Mouse (Mus musculus) stomach, embryonic 16.5 days (tissue): ENCODE data around the gene Stag2. TPM values are rescaled to one million over a fixed set of nuclear protein-coding genes. Genes with fewer than 3 reads are reported as not detected.
A peak's percentile ranks its signal among the peaks of the same experiment; 100 is the strongest.

Experiments
- ATAC-seq: fragments of 200-750 bp; cut with Nextera tagmentation; 2 replicates; pipeline ENCODE4 v1.8.0; 2017; ENCODE audit warnings: moderate number of reproducible peaks, moderate TSS enrichment; ENCODE audit not compliant: insufficient read depth, low FRiP score
- H3K27ac ChIP-seq: fragments of 300-500 bp; sonication (generic); 2 replicates; pipeline ENCODE4 v1.5.1; 2014; ENCODE audit warnings: low read length
- H3K27me3 ChIP-seq: fragments of 300-500 bp; sonication (generic); 2 replicates; pipeline ENCODE4 v1.6.1; 2014; ENCODE audit warnings: low read length, control low read depth, mixed read lengths; ENCODE audit not compliant: control insufficient read depth, insufficient read depth
- H3K36me3 ChIP-seq: fragments of 300-500 bp; sonication (generic); 2 replicates; pipeline ENCODE4 v1.6.1; 2014; ENCODE audit warnings: low read length; ENCODE audit not compliant: control insufficient read depth, insufficient read depth
- H3K4me1 ChIP-seq: fragments of 300-500 bp; sonication (generic); 2 replicates; pipeline ENCODE4 v1.6.1; 2014; ENCODE audit warnings: low read length, control low read depth, mixed read lengths; ENCODE audit not compliant: control insufficient read depth, insufficient read depth
- H3K4me2 ChIP-seq: fragments of 300-500 bp; sonication (generic); 2 replicates; pipeline ENCODE4 v1.6.1; 2014; ENCODE audit warnings: low read depth, low read length, mixed read lengths
- H3K4me3 ChIP-seq: fragments of 300-500 bp; sonication (generic); replicated peaks from 2 replicates; pipeline ENCODE4 v1.5.1; 2014; ENCODE audit warnings: mild to moderate bottlenecking, low read length
- H3K9ac ChIP-seq: fragments of 300-500 bp; sonication (generic); 2 replicates; pipeline ENCODE4 v1.6.1; 2014; ENCODE audit warnings: low read length
- H3K9me3 ChIP-seq: fragments of 300-500 bp; sonication (generic); replicated peaks from 2 replicates; pipeline ENCODE4 v1.6.1; 2016; ENCODE audit warnings: low read length, control low read depth; ENCODE audit not compliant: control insufficient read depth
- WGBS: fragments of 180-500 bp; shearing (Covaris S2); extraction: QIAGEN DNeasy Blood & Tissue Kit; methylation state at CpG from one replicate; pipeline ENCODE4 v1.1.7; 2014; 5-methylcytosine and 5-hydroxymethylcytosine counted together
- polyA plus RNA-seq: library from polyadenylated mRNA; unstranded; fragments of >200 nt; fragmentation: Nextera tagmentation; extraction: Ambion mirVana; gene quantifications from 2 replicates; pipeline ENCODE4 v1.2.1, GENCODE M21; 2015

Stag2 gene
- polyA plus RNA-seq, 1 experiment from 2014 or later = 41.1 TPM

DNA sequence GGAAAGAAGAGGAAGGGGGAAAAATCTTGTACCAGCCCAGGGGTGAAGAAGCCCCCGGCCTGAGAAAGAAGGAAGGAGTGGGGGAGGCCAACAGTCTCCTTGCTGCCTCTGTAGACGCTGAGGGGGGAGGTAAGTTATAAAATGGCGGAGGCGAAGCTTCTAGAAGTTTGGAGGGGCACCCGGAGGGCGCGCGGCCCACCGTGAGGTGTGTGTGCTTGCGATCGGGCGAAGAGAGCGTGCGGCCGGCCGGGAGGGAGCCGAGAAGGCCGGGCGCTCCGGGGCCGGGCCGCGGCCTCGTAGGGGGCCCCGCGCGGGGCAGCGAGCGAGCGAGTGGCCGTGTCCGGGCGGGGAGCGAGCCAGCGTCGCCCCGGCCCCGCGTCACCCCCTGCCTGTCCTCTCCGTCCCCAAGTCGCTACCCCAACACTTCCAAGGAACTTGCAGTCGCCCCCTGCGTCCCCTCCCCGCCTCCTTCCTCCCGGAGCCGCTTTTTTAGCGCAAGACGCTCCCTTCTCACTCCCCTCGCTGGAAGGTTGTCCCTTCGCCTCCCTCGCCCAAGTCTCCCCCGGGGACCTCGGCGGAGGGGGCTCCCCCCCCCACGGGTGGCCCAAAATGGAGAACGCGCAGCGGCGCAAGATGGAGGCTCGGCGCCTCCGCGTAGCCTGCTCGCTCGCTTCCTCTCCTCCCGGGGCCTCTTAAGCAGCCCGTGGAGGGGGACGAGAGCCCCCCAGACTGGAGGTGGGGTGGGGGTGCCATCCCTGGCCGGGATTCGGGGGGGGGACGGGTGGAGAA lies 634 bp downstream of the Stag2 start:
- Histone ChIP-seq H3K4me1 (no peaks in the 10 kb centered on the region), H3K27ac (peak overlapping the region; percentile 99), H3K4me2 (peak overlapping the region; percentile 40; the same call in 1 of the 2 replicates), H3K4me3 (peak overlapping the region; percentile 62), H3K27me3 (no peaks in the 10 kb centered on the region), H3K9ac (peak overlapping the region; percentile 95), H3K9me3 (no peaks in the 10 kb centered on the region), H3K36me3 (no peaks in the 10 kb centered on the region)
- WGBS = 13% methylated on average over 40 of the region's 71 CpGs
- peak; percentile 34 for ATAC-seq

DNA sequence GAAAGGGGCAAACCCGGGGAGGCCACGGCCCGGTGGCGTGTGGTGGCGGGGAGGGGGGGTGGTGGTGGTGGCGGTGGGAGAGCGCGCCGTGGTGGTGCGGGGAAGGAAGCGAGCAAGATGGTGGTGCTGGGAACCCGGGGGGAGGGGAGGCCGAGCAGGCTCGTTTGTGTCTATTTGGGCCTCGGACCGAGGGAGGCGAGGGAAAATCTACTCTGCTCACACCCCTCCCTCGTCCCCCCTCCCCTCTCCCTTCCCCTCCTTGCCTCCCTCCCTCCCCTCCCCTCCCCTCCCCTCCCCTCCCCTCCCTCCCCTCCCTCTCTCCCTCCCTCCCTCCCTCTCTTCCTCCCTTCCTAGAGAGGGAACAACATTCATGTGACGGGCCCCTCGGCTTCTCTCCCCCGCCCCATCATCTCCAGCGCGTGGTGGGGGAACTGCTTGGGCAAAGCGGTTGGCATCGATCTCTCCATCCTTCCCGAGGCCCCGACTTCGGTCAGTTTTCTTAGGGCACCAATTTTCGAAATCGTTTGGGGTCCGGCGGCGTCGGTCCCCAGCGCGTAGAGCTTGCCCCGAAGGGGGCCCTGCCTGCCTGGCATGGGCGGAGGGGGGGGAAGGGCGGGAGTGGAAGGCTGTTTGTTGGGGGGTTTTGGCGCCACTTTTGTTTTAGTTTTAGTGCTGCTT lies 1.4 kb downstream of the Stag2 start:
- Histone ChIP-seq H3K36me3 (no peaks in the 10 kb centered on the region), H3K4me1 (no peaks in the 10 kb centered on the region), H3K4me2 (peak overlapping the region; percentile 65), H3K4me3 (peak overlapping the region; percentile 62), H3K27ac (peak overlapping the region; percentile 99), H3K9ac (peak overlapping the region; percentile 95), H3K9me3 (no peaks in the 10 kb centered on the region), H3K27me3 (no peaks in the 10 kb centered on the region)
- ATAC-seq = peak; percentile 81
- WGBS = 20% methylated on average over 27 of the region's 40 CpGs

DNA sequence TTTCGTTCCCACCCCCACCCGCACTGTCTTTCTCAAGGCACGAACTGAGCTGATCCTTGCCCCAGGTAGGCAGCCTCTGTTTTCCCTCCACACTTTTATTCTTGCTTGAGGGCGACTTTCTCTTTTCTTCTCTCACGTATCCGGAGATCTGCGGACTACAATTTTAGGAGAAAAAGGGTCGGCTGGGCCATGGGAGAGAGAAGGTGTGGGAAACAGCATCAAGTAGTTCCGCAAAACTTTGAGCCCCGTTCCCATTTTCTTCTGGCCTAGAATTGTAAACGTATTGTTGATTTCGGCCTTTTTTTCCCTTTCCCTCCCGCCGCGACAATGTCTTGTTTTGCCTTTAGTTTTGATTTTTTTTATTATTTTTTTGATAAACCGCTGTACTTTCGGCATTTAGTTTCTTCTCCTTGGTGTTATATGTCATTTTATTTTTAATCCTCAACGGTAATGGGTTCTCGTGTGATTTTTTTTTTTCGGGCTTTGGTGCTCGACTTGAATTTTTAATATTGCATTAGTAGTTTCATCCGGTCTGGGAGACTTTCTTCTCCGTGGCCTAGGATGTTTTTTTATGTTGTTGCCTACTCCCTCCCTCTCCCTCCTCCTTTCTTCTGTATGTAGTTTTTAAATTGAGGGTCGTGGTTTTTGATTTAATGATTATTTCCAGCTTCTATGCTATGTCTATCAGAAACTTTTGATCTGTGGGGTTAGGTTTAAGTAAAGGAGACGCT lies 2.1 kb downstream of the Stag2 start:
- Histone ChIP-seq H3K9ac (peak overlapping the region; percentile 77), H3K27ac (peak overlapping the region; percentile 99), H3K4me1 (no peaks in the 10 kb centered on the region), H3K27me3 (no peaks in the 10 kb centered on the region), H3K4me3 (peak overlapping the region; percentile 62), H3K9me3 (no peaks in the 10 kb centered on the region), H3K36me3 (no peaks in the 10 kb centered on the region), H3K4me2 (peak overlapping the region; percentile 65)
- ATAC-seq = no peak
- WGBS = 12% methylated on average over 25 of the region's 25 CpGs

DNA sequence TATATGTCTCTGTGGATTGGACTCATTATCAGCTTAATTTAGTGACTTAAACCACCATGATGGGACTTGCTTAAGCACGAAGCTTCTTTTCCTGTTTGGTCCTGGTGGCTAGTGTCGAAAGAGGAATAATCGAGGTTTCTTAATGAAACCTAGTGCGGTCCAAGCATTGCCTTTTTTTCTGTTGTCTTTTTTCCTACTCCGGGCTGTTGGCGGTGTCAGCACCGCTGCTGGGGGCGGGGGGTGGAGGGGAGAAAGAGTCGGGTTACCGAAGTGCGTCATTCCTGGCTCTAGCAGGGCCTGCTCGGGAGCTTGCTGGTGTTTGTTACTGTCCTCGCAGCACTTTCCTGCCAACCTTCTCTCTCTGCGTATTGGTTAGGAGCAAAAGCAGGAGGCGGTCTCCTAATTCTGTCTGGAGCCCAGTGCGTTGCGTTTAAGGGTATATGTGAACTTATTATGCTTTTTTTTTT lies 2.8 kb downstream of the Stag2 start:
- 7% methylated on average over 17 of the region's 17 CpGs for WGBS
- no peaks in the 10 kb centered on the region for H3K36me3 ChIP-seq
- no peaks in the 10 kb centered on the region for H3K27me3 ChIP-seq
- peak overlapping the region; percentile 65 for H3K4me2 ChIP-seq
- H3K27ac ChIP-seq = peak overlapping the region; percentile 99
- ATAC-seq = peak; percentile 77
- no peaks in the 10 kb centered on the region for H3K4me1 ChIP-seq
- H3K4me3 ChIP-seq = peak overlapping the region; percentile 62
- H3K9me3 ChIP-seq = no peaks in the 10 kb centered on the region
- H3K9ac ChIP-seq = peak overlapping the region; percentile 77

DNA sequence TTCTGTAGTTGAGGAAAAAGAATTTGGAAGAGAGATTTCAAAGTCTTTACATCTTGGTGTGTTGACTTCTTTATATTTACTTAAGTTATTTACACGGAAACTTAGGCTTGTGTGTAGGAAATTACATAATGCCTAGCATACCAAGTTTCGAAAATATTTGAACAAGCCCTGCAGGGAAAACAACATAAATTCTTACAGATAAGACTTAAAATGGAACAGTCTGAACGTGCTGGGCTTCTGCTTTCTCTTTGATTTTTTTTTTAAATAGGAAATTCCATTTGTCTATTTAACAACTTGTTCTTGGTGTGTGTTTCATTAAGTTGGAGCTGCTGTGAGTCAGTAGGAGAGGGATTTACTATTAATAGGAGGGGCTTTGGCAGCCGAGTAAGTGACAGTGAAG lies 3.9 kb downstream of the Stag2 start:
- no peaks in the 10 kb centered on the region for H3K27me3 ChIP-seq
- no peaks in the 10 kb centered on the region for H3K9me3 ChIP-seq
- H3K4me3 ChIP-seq = peak overlapping the region; percentile 62
- no peak overlapping the region for H3K27ac ChIP-seq
- H3K36me3 ChIP-seq = no peaks in the 10 kb centered on the region
- H3K4me1 ChIP-seq = no peaks in the 10 kb centered on the region
- no peak overlapping the region for H3K9ac ChIP-seq
- peak overlapping the region; percentile 65 for H3K4me2 ChIP-seq
- no peak for ATAC-seq
- WGBS = 21% methylated on average over 4 of the region's 4 CpGs

DNA sequence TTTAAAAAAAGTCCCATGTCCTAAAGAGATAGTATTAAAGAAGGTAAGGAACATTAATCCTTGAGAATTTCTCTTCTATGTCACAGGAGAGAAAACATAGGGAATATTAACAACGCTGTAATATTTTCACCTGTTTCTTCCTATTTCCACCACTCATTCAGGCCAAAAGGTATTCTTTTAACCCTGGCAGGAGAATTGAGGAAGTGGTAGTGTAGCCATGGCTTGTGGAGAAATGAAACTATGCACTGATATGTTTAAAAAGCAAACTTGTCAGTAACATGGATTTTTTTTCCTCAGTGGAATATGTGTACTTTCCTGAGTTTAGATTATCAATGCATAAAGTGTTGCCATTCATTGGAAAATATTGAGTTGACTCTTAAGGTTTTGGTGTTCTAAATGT lies 16.3 kb downstream of the Stag2 start:
- Histone ChIP-seq H3K4me3 (no peak overlapping the region), H3K4me1 (no peaks in the 10 kb centered on the region), H3K4me2 (no peak overlapping the region), H3K36me3 (no peaks in the 10 kb centered on the region), H3K9ac (no peak overlapping the region), H3K27me3 (no peaks in the 10 kb centered on the region), H3K9me3 (no peaks in the 10 kb centered on the region), H3K27ac (no peak overlapping the region)
- ATAC-seq = no peak
- 72% methylated on average over 1 of the region's 1 CpGs for WGBS

DNA sequence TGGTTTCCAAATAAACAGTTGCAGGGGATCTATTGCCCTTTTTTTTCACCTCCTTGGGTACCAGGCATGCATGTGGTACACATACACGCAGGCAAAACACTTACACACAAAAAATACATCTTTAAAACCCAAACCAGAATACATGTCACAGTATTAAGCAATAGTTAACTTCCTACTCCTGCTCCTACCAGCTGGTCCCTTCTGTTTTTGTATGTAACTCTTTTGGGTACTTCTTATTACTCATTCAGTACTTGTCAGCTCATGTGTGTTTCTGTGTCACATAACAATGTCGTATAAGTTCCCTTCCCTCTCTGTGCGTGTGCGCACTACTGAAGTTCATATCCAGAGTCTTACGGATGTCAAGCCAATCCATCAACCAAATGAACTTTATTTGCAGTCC lies 21.7 kb downstream of the Stag2 start:
- H3K27ac ChIP-seq = no peak overlapping the region
- no peaks in the 10 kb centered on the region for H3K4me1 ChIP-seq
- no peak overlapping the region for H3K9ac ChIP-seq
- no peaks in the 10 kb centered on the region for H3K36me3 ChIP-seq
- no peak overlapping the region for H3K4me2 ChIP-seq
- no peaks in the 10 kb centered on the region for H3K27me3 ChIP-seq
- H3K4me3 ChIP-seq = no peak overlapping the region
- no peak for ATAC-seq
- WGBS = 75% methylated on average over 5 of the region's 5 CpGs
- no peaks in the 10 kb centered on the region for H3K9me3 ChIP-seq

DNA sequence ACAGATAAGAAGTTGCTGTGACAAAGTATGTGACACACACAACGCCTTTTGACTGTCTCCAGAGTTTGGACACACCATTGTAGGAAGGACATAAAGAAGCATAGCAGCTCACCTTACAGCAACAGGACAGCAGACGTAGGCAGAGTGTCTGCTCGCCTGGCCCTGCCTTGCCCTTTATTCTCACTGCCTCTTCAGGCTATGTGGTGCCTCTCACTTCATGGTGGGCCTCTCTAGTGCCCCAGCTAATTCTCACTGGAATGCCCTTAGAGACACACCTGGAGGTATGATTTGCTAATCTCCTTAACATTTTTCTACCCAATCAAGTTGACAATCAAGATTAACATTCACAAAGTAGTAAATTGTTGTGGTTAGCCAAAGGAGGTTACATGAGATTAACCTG lies 38.5 kb downstream of the Stag2 start:
- H3K27me3 ChIP-seq = no peaks in the 10 kb centered on the region
- H3K27ac ChIP-seq = no peak overlapping the region
- no peaks in the 10 kb centered on the region for H3K9me3 ChIP-seq
- 69% methylated on average over 3 of the region's 3 CpGs for WGBS
- no peaks in the 10 kb centered on the region for H3K36me3 ChIP-seq
- H3K4me3 ChIP-seq = no peak overlapping the region
- no peaks in the 10 kb centered on the region for H3K4me1 ChIP-seq
- no peak overlapping the region for H3K9ac ChIP-seq
- no peak overlapping the region for H3K4me2 ChIP-seq
- no peak for ATAC-seq
